Mouse (Mus musculus): Measurements from ENCODE around the gene Gm44596.

Gene Gm44596

GRCm38 (mm10) chr6:128429826-128430225 is 54.5 kb downstream of the Gm44596 start:
- no peak for DNase-seq

GRCm38 (mm10) chr6:128432356-128432915 is 57.1 kb downstream of the Gm44596 start:
- no peak for DNase-seq

GRCm38 (mm10) chr6:128433566-128433965 is 58.3 kb downstream of the Gm44596 start:
- DNase-seq: no peak

- DNase-seq: no peak
Observed at GRCm38 (mm10) chr6:128435474-128435873, 60.2 kb downstream of the Gm44596 start.

- no peak for DNase-seq
Observed at GRCm38 (mm10) chr6:128436356-128437005, 61.2 kb downstream of the Gm44596 start.

- DNase-seq: no peak
Observed at GRCm38 (mm10) chr6:128437288-128437687, 62.0 kb downstream of the Gm44596 start.

- DNase-seq: peak; percentile 58
Observed at GRCm38 (mm10) chr6:128437731-128438316, 62.5 kb downstream of the Gm44596 start.

GRCm38 (mm10) chr6:128438317-128438870 is 63.1 kb downstream of the Gm44596 start, which contains the start of gene Fkbp4:
Fkbp4 (minus strand) TSS chr6:128438677.
- DNase-seq: peak; percentile 95

- DNase-seq: no peak
Observed at GRCm38 (mm10) chr6:128438871-128439341, 63.6 kb downstream of the Gm44596 start.

- DNase-seq: no peak
Observed at GRCm38 (mm10) chr6:128440238-128440637, 64.9 kb downstream of the Gm44596 start.

GRCm38 (mm10) chr6:128445761-128446535 is 70.6 kb downstream of the Gm44596 start:
- peak; percentile 59 for DNase-seq

- no peak for DNase-seq
Observed at GRCm38 (mm10) chr6:128447063-128447462, 71.8 kb downstream of the Gm44596 start.

- peak; percentile 41 for DNase-seq
Observed at GRCm38 (mm10) chr6:128455835-128456605, 80.7 kb downstream of the Gm44596 start.

All from right cerebral cortex, adult 18-20 months (tissue).